Comparison of ENCODE assay signal across 8 mouse cellular contexts in the genomic region with DNA sequence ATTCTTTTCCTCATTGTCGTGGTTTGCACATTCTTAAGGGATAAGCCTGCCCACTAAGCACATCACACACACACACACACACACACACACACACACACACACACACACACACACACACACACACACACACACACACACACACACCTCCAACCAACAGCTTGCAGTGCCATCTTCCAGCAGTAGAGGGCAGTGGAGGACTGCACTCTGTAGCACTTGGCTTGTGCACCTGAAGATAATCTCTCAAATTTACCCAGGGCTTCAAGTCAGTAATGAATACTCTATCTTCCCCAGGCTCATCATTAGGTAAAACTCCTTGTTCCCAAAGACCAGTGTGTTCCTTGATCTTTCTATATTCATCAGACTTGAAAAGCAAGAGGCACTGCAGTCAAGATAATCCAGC. TPM values are rescaled to one million over a fixed set of nuclear protein-coding genes. Genes with fewer than 3 reads are reported as not detected.
DNase-seq lines count a peak whose midpoint lies in the region; ATAC-seq lines count a peak whose summit lies in the region.

No protein-coding gene starts in this region.

- no peak for ATAC-seq in intestine, embryonic 14.5 days (replicated peaks; ENCODE audit: low FRiP score, low TSS enrichment, low read depth)
- ATAC-seq in intestine, embryonic 15.5 days, result no peak
- peak; percentile 86 for ATAC-seq in granulocyte monocyte progenitor cell, adult 5-6 weeks (replicated peaks; ENCODE audit: poor library complexity, severe bottlenecking)

- DNase-seq in intestine, embryonic 14.5 days (ENCODE audit: low spot score), result peak; percentile 81
- DNase-seq in ES-CJ7 (ENCODE audit: low read depth, low spot score), result peak; percentile 82
- DNase-seq in c-Kit-negative CD71-positive TER-119-positive erythroid progenitor cells, embryonic 14.5 days (ENCODE audit: low read depth, low spot score), result peak; percentile 12
- DNase-seq in lung, postnatal 10 days, result peak; percentile 24
- peak; percentile 75 for DNase-seq in right cerebral cortex, postnatal 14 days
- DNase-seq in ovary, postnatal 14 days (ENCODE audit: low spot score), result no peak

- 0% methylated on average over 1 of the region's 1 CpGs for WGBS in intestine, embryonic 14.5 days
- WGBS in intestine, embryonic 15.5 days, result 0% methylated on average over 1 of the region's 1 CpGs

- H3K9me3 ChIP-seq in intestine, embryonic 14.5 days (ENCODE audit: control insufficient read depth, low read length), result no peaks in the 10 kb centered on the region
- H3K9me3 ChIP-seq in intestine, embryonic 15.5 days, result no peaks in the 10 kb centered on the region

- H3K27me3 ChIP-seq in intestine, embryonic 14.5 days (replicated peaks; ENCODE audit: control insufficient read depth, insufficient read depth, low read length), result no peaks in the 10 kb centered on the region
- no peaks in the 10 kb centered on the region for H3K27me3 ChIP-seq in intestine, embryonic 15.5 days (replicated peaks)

- H3K4me2 ChIP-seq in intestine, embryonic 14.5 days (ENCODE audit: low read length), result no peak overlapping the region
- H3K4me2 ChIP-seq in intestine, embryonic 15.5 days (replicated peaks), result no peak overlapping the region

- no peaks in the 10 kb centered on the region for H3K36me3 ChIP-seq in intestine, embryonic 14.5 days (ENCODE audit: control insufficient read depth, insufficient read depth, low read length)
- no peaks in the 10 kb centered on the region for H3K36me3 ChIP-seq in intestine, embryonic 15.5 days

- no peak overlapping the region for H3K27ac ChIP-seq in intestine, embryonic 14.5 days (ENCODE audit: low read depth)
- no peak overlapping the region for H3K27ac ChIP-seq in intestine, embryonic 15.5 days

- no peak overlapping the region for H3K4me3 ChIP-seq in intestine, embryonic 14.5 days (ENCODE audit: low read depth, low read length)
- no peak overlapping the region for H3K4me3 ChIP-seq in intestine, embryonic 15.5 days (replicated peaks)

- H3K9ac ChIP-seq in intestine, embryonic 14.5 days (ENCODE audit: low read length), result no peak overlapping the region
- H3K9ac ChIP-seq in intestine, embryonic 15.5 days, result no peak overlapping the region

- no peaks in the 10 kb centered on the region for H3K4me1 ChIP-seq in intestine, embryonic 14.5 days (replicated peaks; ENCODE audit: control insufficient read depth, insufficient read depth, low read length)
- H3K4me1 ChIP-seq in intestine, embryonic 15.5 days (replicated peaks), result no peaks in the 10 kb centered on the region

RNA-seq across cellular contexts. Expression of a gene that starts 41.8 kb away (rescaled TPM):
- 42.3 and 51.3 TPM in 2 replicates for polyA plus RNA-seq in intestine, embryonic 14.5 days (2014; fragmentation: Nextera tagmentation; extraction: Ambion mirVana)
- 22.5 and 30.9 TPM in 2 replicates for polyA plus RNA-seq in intestine, embryonic 15.5 days (2015; fragmentation: Nextera tagmentation; extraction: Ambion mirVana)
- not detected in 2 replicates for total RNA-seq in granulocyte monocyte progenitor cell, adult 5-6 weeks (2014; fragmentation: Nextera tagmentation)
- total RNA-seq in granulocyte monocyte progenitor cell, adult 5-6 weeks (2017), result not detected in 2 replicates
